Mouse (Mus musculus): ENCODE measurements around the gene Bex3. TPM values are rescaled to one million over a fixed set of nuclear protein-coding genes. Genes with fewer than 3 reads are reported as not detected.

Gene Bex3
- total RNA-seq, 1 experiment = 629 TPM

DNA sequence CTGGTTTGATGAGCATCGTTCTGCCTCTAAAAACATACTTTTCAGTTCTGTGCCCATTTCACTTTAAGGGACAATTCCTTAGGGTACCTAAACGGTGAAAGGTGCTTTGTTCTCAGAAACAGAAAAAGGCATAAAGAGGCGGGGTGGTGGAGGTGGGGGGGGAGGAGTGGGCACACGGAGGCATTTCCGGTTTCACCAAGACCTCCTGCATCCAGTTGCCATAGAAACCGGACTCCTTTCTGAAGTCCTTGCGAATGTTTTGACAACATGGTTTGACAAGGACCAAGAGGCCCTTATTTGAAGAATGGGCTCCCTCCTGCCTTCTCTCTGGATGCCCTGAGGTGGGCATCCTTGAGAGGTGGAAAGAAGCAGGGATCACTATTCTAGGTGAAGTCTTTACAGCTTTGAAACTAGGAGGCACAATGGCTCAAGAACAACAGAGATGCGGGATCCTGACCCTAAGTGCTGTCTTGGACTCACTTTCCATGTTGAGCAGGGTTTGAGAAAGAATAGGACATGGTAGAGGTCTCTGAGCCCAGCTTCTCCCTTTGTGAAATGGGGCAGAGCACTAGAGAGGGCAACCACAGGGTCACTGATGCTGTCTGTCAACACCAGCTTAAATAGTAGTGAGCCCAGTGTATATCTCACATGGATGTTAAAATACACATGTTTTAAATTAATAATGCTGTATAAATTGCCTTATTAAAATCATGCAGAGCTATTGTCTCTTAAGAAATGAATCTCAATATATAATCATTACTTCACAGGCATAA is 43.9 kb downstream of the Bex3 start:
- H3K9ac ChIP-seq (ENCODE audit: insufficient read depth, low read depth, low read length, poor library complexity, severe bottlenecking) = no peak overlapping the region
- in situ Hi-C loops (cut with MboI; ENCODE audit: low sequenced_read_pairs in 2 of 2, unreplicated experiment in 2 of 2) = no loop called here
- no peaks in the 10 kb centered on the region for H3K9me3 ChIP-seq (ENCODE audit: control insufficient read depth, insufficient read depth, low read depth, low read length)
- no peak for DNase-seq (ENCODE audit: low read depth, low spot score)
- no peak overlapping the region for H3K27ac ChIP-seq (ENCODE audit: insufficient read depth, low read depth, low read length, poor library complexity, severe bottlenecking)
- no peak for TF ChIP-seq MAFK (IDR thresholded peaks at IDR 0.05; ENCODE audit: insufficient read depth, low read depth, low read length)
- TF ChIP-seq HCFC1 (IDR thresholded peaks at IDR 0.05; ENCODE audit: borderline replicate concordance, insufficient read depth, low read length) = no peak
- TF ChIP-seq ZC3H11A (IDR thresholded peaks at IDR 0.05; ENCODE audit: borderline replicate concordance, low read depth, low read length) = no peak
- H3K4me3 ChIP-seq (ENCODE audit: insufficient read depth in 1 of 2, low read depth in 1 of 2, low read length in 2 of 2, poor library complexity in 1 of 2, severe bottlenecking in 1 of 2) = no peak overlapping the region
- H3K36me3 ChIP-seq (ENCODE audit: control insufficient read depth, insufficient read depth, low read length, poor library complexity, severe bottlenecking) = no peaks in the 10 kb centered on the region
- H3K4me1 ChIP-seq (ENCODE audit: control insufficient read depth in 2 of 2, insufficient read depth in 2 of 2, low read length in 2 of 2, poor library complexity in 1 of 2) = peaks cover 0 to 2% of the 10 kb centered on the region in 2 experiments; a peak in 1 of 4 replicates

DNA sequence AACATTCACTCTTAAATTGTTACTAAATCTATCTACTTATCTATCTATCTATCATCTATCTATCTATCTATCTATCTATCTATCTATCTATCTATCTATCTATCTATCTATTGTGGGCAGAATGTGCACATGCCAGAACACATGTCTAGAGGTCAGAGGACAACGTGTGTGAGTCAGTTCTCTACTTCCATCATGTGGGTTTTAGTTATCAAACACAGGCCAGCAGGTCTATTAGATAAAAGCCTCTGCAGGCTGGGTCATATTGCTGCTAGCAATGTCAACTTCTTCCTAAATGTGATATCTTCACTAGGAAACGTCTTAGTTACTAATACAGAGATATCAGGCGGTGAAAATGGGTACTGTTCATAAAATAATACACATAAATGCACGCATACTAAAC is 49.9 kb downstream of the Bex3 start:
- TF ChIP-seq HCFC1 (IDR thresholded peaks at IDR 0.05; ENCODE audit: borderline replicate concordance, insufficient read depth, low read length) (no peak), MAFK (IDR thresholded peaks at IDR 0.05; ENCODE audit: insufficient read depth, low read depth, low read length) (no peak), CHD2 (IDR thresholded peaks at IDR 0.05; ENCODE audit: low read depth, low read length) (no peak), ZC3H11A (IDR thresholded peaks at IDR 0.05; ENCODE audit: borderline replicate concordance, low read depth, low read length) (no peak), ZNF384 (IDR thresholded peaks at IDR 0.05; ENCODE audit: low read depth, low read length) (no peak)
- in situ Hi-C loops (cut with MboI; ENCODE audit: low sequenced_read_pairs in 2 of 2, unreplicated experiment in 2 of 2) = no loop called here
- H3K27ac ChIP-seq (ENCODE audit: insufficient read depth, low read depth, low read length, poor library complexity, severe bottlenecking) = no peak overlapping the region
- H3K4me1 ChIP-seq (ENCODE audit: control insufficient read depth in 2 of 2, insufficient read depth in 2 of 2, low read length in 2 of 2, poor library complexity in 1 of 2) = no peaks in the 10 kb centered on the region
- H3K4me3 ChIP-seq (ENCODE audit: insufficient read depth in 1 of 2, low read depth in 1 of 2, low read length in 2 of 2, poor library complexity in 1 of 2, severe bottlenecking in 1 of 2) = no peak overlapping the region
- no peak for DNase-seq (ENCODE audit: low read depth, low spot score)
- H3K36me3 ChIP-seq (ENCODE audit: control insufficient read depth, insufficient read depth, low read length, poor library complexity, severe bottlenecking) = no peaks in the 10 kb centered on the region
- no peaks in the 10 kb centered on the region for H3K9me3 ChIP-seq (ENCODE audit: control insufficient read depth, insufficient read depth, low read depth, low read length)
- H3K9ac ChIP-seq (ENCODE audit: insufficient read depth, low read depth, low read length, poor library complexity, severe bottlenecking) = no peak overlapping the region

Other genes with a start within 250 kb of the Bex3 start
- 17.7 and 30.7 TPM in 2 replicates for gene Arxes1, start 236.9 kb upstream of the Bex3 start, total RNA-seq (2012; rRNA removed)
- gene Bex2, start 202.0 kb upstream of the Bex3 start, total RNA-seq (2012; rRNA removed) = 43.2 and 54.1 TPM in 2 replicates
- gene Nxf3, start 185.0 kb upstream of the Bex3 start, total RNA-seq (2012; rRNA removed) = 3.0 and 6.6 TPM in 2 replicates
- gene Bex4, start 131.3 kb upstream of the Bex3 start, total RNA-seq (2012; rRNA removed) = 49.2 and 68.7 TPM in 2 replicates
- 35.5 and 76.2 TPM in 2 replicates for gene Tceal8, start 97.9 kb upstream of the Bex3 start, total RNA-seq (2012; rRNA removed)
- gene Tceal5, start 66.4 kb upstream of the Bex3 start, total RNA-seq (2012; rRNA removed) = 1.6 and 6.2 TPM in 2 replicates
- 1.2 and 2.8 TPM in 2 replicates for gene Tceal7, start 55.5 kb upstream of the Bex3 start, total RNA-seq (2012; rRNA removed)
- 389 and 461 TPM in 2 replicates for gene Bex1, start 54.7 kb upstream of the Bex3 start, total RNA-seq (2012; rRNA removed)
- 121 and 243 TPM in 2 replicates for gene Tceal9, start 25.2 kb upstream of the Bex3 start, total RNA-seq (2012; rRNA removed)
- not detected in 2 replicates for gene Kir3dl1, start 247.7 kb downstream of the Bex3 start, total RNA-seq (2012; rRNA removed)

All from ES-E14 (cell line).